Mouse (Mus musculus): ENCODE data around the gene Trak1. TPM values are rescaled to one million over a fixed set of nuclear protein-coding genes. Genes with fewer than 3 reads are reported as not detected.

Gene Trak1
- total RNA-seq (2021) = 100 to 1,000 TPM; 172 to 191 TPM
- long read RNA-seq, experiment 1, full-length matches to known transcripts = 150 of 220 reads
- long read RNA-seq, experiment 1, partial matches to known transcripts = 24 of 220 reads
- long read RNA-seq, experiment 1, other reads (novel, unspliced or antisense) = 46 of 220 reads
- long read RNA-seq, experiment 2, full-length matches to known transcripts = 78 of 124 reads
- long read RNA-seq, experiment 2, partial matches to known transcripts = 12 of 124 reads
- long read RNA-seq, experiment 2, other reads (novel, unspliced or antisense) = 34 of 124 reads

DNA sequence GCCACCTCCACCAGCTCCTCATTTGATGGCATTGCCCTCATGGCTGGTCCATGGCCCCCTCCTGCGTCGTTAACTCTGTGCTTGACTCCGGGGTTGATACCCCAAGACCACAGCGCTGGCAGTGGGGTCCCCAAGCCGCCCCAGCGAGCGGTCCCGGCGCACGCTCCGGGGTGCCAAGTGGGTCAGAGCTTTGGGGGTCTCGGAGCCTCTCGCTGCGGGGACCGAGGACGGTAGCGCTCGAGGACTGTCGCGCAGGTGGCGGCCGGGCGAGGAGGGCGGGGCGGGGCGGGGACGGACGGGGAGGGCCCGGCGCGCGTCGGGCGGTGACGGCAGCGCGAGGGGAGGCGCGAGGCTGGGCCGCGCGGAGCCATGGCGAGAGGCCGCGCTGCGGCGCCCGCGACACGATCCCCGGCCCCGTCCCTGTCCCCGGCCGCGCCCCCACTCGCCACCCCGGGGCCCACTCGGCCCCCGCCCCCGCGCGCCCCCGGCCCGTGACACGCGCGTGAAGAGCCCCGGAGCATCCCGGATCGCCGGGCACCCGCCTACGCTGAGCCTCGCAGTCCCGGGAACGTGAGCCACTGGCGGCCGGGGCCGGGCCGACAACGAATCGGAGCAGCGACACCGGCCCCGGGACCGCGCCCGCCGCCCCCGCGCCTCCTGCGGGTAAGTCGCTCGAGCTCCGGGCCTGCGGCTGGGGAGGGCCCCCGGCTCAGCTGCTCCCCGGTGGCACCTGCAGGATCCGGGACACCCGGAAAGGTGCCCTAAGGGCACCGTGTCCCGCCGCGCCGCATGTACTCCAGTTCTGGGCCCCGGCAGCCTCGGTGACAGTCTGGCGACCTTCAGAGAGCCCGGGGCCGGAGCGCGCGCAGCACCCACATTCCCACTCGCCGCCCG is at the start of gene Trak1:
TSS of gene Trak1 (plus strand) at position 332 of the 894 bp plus-strand sequence.
- peak; percentile 61 for DNase-seq (ENCODE audit: low spot score)

DNA sequence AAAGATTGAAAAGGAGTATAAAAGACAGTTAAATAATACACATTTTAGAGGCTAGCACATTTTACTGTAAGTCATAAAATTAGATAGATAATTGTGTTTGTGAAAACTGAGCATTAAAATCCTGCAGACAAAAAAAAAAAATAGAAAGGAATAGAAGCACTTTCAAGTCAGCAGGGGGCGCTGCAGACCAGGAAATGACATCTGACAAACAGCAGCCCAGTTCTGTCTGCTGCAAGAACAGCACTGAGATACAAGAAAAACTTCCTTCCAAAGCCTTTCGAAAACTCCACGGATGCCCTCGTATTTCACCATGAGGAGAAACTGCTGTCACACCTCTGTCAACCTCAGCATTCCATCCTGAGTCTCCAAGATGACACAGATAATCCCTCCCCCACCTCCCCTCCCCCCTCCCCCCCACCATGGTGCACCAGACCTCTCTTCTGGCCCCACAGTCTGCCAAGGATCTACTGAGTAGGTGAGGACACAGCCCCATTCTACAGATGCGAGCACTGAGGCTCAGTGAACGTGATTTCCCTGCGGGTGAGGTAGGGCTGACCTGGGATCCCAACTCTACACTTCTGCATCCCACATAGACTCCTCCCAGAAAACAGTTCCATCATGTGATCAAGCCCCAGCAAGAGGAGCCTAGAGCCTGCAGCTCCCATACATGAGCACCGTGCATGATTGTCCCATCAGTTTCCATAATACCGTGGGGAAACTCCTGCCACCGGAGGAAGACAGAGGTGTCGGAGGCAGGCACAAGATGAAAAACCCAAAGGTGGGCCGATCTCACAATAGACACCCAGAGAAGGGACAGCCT is 49.1 kb upstream of the Trak1 start:
- DNase-seq (ENCODE audit: low spot score) = peak; percentile 86

DNA sequence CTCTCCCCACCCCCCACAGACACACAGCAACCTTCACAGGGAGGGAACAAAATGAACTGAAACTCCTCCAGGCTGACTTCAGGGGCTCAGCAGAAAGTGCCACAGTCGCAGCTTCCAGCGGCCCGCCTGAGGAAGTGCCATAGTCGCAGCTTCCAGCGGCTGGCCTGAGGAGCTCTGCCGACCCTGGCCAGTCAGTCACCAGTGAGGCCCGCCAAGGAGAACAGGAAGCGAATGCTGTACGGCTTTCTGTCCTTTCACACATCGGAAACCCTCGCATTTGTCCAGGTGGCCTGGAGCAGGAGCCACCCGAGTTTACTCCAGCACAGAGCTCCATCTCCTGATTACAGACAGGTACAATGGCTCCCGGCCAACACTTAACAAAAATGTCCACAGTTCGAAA is 47.5 kb upstream of the Trak1 start:
- DNase-seq (ENCODE audit: low spot score) = peak; percentile 7

DNA sequence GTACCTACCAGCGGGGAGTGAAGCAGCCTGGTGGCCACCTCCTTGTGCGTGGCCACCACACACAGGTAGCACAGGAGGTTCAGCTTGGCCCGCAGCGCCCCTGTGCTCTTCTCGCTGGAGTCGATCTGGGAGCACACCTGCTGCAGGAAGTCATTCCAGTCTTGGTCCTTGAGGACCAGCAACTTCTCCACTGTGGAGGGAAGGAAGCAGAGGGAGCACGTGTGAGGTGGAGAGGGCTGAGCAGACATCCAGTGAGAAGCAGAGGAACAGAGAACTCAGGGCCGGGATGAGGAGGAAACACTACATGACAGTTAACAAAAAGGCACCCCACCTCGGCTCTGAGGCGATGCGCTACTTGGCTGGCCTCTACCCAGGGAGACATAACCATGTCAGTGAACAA is 46.4 kb upstream of the Trak1 start:
- no peak for DNase-seq (ENCODE audit: low spot score)

DNA sequence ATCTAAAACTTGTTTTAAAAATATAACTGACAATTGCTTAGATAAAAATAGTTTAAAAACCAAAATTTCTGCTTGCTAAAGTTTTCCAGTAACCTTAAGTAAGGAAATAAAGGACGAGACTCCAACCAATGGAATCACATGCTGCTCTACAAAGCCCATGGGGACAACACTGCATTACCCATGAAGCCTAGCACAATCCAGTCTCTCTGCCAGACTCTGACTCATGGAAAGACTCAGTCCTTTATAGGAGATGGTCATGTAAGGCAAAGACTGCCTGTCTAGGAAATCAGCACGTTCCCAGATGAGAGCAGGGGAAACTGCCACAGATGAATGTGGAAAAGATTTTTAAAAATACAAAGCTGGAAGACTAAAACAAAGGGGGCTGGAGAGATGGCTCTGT is 43.3 kb upstream of the Trak1 start:
- peak; percentile 58 for DNase-seq (ENCODE audit: low spot score)

DNA sequence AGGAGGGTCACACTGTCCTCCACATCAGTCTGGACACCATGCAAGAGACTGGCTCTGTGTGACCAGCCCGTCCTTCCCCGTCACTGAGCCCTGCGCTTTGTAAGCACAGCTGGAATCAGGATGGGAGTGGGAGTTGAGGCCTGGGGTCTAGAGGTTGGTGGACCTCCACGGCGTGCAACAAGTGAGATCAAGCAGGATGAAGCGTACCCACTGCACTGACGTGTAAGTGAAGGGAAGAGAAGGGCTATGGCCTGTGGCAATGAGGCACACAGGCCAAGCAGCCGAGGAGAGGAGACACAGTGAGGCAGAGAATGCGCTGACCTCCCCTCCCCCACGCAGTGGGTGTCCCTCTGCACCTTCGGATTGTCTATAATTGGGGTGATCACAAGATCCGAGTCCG is 42.5 kb upstream of the Trak1 start:
- DNase-seq (ENCODE audit: low spot score) = no peak

DNA sequence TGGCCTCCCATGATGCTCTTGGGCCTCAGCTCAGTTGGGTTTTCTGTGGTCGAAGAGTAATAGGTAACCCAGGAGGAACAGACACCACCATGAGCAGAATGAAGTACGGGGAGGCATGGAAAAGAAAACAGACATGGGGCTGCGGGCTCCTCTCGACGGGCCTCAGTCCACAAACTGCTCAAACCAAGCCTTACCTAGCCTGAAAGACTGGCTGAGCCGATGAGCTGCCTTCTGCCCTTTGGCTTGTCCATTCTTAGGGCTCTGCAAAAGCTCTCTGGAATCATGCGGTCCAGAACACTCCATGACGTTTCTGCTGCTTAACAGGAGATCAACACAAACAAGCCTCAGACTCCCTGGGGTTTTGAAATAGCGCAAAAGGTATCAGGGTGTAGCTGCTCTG is 40.2 kb upstream of the Trak1 start:
- no peak for DNase-seq (ENCODE audit: low spot score)

DNA sequence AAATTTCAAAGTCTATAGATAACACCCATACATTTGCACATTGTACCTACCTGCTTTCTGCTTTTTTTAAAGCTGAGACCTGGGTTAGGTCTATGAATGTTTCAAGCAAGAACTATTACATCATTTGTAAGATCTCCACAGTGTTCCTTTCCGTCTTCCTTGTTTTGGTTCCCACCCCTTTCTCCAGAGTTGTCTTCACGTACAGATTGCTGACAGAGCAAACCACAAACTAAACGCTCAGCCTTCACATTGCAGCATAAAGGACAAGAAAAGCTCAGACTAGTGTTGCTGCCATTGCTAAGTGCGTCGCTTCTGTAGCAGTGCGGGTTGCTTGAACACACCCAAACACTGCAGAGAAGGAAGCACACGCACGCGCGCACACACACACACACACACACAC is 32.0 kb upstream of the Trak1 start:
- DNase-seq (ENCODE audit: low spot score) = no peak

DNA sequence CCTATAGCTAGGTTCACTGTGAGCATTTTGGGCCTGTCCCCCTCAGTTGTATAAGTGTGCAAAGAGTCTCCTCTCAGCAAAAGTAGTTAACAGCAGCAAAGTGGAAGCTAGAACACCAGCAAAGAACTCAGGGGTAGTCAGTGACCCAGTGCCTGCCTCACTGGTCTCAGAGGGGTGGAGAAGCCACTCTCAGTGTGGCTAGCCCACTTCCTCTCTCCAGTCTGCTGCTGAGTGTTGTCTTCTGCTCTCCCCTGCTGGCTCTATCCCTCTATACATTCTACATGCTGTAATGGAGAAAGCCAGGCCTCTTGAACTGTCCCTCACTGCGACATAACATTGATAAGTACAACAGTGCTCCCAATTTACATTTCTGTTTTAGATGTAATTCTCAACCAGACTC is 26.2 kb upstream of the Trak1 start:
- no peak for DNase-seq (ENCODE audit: low spot score)

DNA sequence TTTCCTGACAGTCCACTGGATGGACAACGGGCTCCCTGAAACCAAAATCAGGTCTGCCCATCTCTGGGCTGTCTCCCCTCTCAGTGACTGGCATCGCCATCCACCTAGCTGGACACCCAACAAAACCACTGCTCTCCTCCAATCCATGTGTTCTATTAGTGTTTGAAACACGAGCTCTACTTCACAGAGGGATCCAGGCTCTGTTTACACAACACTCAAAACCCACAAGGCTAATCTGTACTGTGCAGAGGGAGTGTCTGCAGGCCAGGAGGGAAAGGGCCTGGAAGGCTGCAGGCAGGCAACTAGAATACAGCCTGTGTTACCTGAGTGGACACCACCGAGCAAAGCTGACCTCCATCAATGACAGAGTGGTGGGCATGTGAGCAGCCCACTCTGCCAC is 25.7 kb upstream of the Trak1 start:
- DNase-seq (ENCODE audit: low spot score) = no peak

DNA sequence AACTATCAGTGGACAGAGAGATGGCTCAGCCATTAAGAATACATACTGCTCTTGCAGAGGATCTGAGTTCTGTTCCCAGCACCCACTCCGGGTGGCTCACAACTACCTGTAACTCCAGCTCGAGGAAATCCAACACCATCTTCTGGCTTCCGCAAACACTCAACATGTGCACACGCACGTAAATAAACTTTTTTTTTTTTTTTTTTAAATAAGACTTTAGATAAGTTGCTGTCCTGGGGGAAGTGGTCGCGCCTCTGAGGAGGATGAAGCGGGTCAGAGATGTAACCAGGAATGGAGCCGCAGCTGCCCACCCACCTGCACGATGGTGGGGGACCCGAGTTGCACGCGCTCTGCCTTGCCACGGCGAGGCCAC is 20.6 kb upstream of the Trak1 start:
- no peak for DNase-seq (ENCODE audit: low spot score)

DNA sequence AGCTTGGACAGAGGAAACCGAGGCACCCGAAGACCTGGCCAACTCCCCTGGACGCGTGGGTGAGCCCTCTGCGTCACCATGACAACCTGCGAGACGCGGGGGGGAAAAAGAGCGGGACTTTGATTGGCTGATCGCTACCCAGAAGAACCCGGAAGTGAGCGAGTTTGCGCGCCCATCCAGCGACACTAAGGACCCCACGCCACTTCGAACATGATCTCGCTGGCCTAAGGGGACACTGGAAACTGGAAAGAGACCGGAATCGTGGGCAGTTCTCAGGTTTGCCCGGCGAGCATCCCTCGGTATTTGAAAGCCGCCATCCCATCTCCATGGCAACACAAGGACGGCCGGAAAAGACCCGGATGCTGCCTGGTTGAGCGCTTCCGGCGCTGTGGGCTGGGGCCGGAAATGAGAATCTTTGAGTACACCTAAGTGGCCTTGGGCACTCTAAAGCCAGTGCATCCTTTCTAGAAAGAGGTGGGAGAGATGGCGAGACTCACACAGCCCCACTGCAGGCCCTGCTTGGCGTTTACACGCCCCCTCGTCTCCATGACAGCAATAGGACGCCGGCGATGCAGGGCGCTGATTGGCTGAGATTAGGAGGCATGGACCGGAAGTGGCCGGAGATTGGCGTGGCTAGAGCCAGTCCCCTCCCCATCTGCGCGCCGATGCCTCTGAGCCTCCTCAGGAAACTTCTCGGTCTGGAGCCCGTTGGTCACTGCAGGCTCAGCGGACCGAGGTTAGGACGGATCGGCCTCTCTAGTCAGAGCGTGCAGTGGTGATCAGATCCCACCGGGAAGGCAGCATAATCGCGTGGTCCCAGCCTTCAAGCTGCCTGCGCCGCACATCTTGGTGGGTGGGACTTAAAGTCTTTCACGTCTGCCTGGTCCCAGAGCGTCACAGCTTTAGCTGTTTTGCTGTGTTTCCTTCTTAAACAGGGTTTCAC is 19.9 kb upstream of the Trak1 start, which contains the start of gene Ulk4:
TSS of gene Ulk4 (minus strand) at position 80 of the 943 bp plus-strand sequence.
- peak; percentile 92 for DNase-seq (ENCODE audit: low spot score)

DNA sequence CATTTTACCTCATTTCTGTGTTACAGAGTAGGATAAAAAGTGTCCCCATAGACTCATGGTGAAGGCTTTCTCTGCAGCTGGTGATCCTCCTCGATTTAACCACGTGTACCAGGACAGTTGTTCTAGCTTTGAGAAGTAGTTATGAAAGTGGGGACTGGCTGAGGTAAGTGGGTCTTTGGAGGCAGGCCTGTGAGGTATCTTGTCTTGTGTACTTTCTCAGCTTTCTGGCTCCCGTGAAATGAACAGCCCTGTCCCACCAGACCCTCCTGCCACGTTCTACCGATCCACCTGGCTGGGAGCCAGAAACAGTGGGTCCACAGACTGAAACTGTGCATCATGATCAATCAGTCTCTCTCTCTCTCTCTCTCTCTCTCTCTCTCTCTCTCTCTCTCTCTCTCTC is 18.1 kb upstream of the Trak1 start:
- no peak for DNase-seq (ENCODE audit: low spot score)

DNA sequence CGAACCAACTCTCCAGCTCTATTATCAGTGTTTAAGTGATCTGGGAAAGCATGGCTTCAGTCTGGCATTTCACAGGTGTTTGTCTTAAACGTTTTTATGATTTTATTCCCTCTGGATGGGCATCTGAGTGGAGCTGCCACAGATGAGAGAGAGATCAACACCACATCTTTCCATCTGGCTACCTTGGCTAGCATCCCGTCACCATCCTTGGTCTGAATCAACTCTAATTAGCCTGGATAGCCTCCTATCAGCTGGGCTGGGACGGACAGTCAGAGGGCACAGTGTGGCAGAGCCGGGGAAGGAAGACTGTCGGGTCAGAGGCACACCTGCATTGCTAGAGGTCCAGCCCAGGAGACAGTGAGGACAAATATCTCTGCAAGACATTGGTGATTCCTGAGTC is 15.4 kb upstream of the Trak1 start:
- no peak for DNase-seq (ENCODE audit: low spot score)

DNA sequence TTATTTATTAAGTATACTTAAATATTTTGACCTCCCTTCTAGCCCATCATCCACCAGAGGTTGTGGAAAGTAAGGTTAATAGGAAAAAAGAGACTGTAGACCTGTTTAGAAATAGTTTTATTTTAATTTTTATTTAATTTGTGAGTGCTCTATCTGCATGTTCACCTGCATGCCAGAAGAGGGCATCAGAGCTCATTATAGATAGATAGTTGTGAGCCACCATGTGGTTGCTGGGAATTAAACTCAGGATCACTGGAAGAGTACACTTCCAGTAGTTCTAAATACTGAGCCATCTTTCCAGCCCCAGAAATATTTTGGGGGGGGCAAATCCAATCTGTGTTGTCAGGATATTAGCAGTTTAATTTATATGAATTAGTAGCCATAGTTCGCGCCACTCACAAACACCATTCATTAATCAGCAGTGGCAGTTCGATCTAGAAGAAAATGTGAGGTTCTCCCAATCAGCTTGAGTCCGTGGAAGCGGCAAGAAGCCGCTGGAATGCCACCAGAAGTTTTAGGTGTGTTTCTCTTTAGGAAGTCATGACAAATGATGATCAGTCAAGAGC is 13.6 kb upstream of the Trak1 start:
- DNase-seq (ENCODE audit: low spot score) = no peak

DNA sequence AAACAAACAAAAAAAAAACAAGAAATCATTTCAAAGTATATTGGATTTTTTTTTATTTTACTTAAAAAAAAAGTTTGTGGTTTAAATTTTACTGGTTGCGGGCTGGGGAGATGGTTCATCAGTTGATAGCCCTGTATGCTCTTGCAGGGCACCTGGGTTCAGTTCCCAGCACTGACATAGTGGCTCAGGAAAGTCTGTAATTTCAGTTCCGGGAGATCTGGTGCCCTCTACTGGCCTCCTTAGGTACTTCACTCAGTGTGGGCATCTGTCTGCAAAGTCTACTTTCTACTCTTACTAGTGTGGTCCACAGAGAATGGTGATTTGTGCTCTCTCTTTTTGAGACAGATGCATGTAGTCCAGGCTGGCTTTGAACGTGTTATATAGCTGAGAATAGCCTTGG is 12.9 kb upstream of the Trak1 start:
- DNase-seq (ENCODE audit: low spot score) = no peak

DNA sequence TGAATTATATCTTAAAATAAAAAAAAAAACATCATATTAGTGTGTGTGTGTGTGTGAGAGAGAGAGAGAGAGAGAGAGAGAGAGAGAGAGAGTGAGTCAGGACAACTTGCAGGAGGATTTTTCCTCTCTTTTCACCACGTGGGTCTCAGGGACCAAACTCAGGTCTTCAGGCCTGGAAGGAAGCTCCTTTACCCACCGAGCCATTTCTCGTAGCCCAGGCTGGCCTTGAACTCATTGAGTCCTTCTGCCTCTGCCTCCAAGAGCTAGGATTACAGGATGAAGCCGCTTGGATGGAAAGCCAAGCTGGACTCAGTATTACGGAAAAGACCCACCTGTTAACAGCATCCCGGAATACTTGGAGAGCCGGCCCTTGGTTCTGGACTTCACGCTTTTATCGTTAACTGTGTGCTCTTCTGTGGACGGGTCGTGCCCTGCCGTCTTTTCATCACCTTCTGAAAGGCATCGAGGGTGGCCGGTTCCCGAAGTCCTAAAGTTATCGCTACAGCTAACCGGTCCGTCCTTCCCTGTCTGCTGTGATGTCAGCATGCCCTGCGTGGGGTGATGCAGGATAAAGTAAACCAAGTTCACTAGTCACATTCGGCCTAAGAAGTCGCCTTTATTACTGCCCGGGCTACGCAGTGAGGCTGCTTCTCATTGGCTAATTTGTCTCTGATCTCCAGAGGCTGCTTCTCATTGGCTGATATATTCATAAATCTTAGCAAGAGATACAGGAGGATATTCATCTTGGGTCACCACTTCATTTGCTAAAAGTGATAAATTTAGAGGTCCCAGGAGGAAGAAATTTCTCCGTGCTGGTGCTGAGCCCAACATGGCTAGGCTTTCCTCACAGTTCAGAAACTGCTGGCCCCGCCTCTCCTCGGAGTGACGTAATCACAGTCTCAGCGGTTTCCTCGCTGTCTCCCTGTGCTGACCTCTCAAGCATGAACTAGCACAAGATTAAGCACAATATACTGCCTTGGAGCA is 11.7 kb upstream of the Trak1 start:
- DNase-seq (ENCODE audit: low spot score) = peak; percentile 80

DNA sequence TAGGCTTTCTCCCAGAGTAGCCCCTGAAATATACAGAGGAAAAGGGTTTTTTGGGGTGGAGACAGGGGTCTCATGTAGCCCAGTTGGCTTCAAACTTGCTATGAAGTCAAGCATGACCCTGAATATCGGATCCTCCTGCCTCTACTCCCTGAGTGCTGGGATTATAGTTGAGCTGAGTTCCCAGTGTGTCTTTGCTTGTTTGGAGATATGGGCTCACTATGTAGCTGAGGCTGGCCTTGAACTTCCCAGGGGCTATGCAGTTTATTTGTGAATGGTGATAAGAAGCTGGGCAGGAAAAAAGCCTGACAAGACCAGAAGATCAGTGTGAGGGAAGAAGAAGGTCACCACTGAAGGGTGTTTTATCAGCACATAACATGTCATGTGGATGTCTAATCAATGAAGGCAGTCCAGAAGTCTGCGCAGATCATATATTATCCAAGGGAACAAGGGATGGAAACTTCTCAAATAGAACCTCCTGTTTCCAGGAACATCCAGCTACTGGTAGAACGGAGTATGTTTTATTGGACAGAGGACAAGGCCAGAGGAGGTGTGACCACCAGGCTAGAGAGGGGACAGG is 10.9 kb upstream of the Trak1 start:
- no peak for DNase-seq (ENCODE audit: low spot score)

DNA sequence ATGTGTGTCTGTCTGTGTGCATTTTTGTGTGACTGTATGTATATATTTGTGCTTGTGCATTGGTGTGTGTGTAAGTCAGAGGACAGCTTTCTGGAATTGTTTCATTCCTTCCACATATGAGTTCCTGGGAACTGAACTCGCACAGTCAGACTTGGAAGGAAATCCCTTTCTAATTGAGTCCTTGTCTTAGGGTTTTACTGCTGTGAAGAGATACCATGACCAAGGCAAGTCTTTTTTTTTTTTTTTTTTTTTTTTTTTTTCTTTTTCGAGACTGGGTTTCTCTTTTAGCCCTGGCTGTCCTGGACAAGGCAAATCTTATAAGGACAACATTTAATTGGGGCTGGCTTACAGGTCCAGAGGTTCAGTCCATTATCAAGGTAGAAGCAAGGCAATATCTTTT is 6.0 kb upstream of the Trak1 start:
- no peak for DNase-seq (ENCODE audit: low spot score)

Data from gastrocnemius, adult 18-20 months (tissue).